Mouse (Mus musculus) olfactory bulb, adult 2 months (tissue): ENCODE data around the gene Ccdc33.

ENCODE experiments used
- CTCF ChIP-seq: fragments of 200-500 bp; IDR thresholded peaks from 2 replicates; pipeline ENCODE4 v1.5.1; 2012; ENCODE audit warnings: low read depth, mild to moderate bottlenecking, low read length, moderate library complexity; ENCODE audit not compliant: insufficient read depth
- POLR2A ChIP-seq: fragments of 200-500 bp; IDR thresholded peaks from 2 replicates; pipeline ENCODE4 v1.6.1; 2012; ENCODE audit warnings: mild to moderate bottlenecking, low read depth, low read length, moderate library complexity; ENCODE audit not compliant: insufficient read depth

- no peak for TF ChIP-seq CTCF
- TF ChIP-seq POLR2A, result no peak
Observed at GRCm38 (mm10) chr9:58133893-58134884, 15.6 kb upstream of the Ccdc33 start.
